Mouse (Mus musculus) hindbrain, embryonic 13.5 days (tissue): ENCODE measurements at regions not wholly inside any gene's neighbourhood (a gene's known extent, or its start where the extent isn't known, plus 50 kb on each side); places are given as distances from the start of the nearest gene placed in this dataset.

ENCODE experiments used
- ATAC-seq: fragments of 200-750 bp; cut with Nextera tagmentation; 2 replicates; pipeline ENCODE4 v1.8.0; 2017; ENCODE audit warnings: moderate TSS enrichment; ENCODE audit not compliant: low FRiP score
- H3K27ac ChIP-seq: fragments of 300-500 bp; sonication (generic); 2 replicates; pipeline ENCODE4 v1.5.1; 2015; ENCODE audit warnings: inconsistent platforms, mild to moderate bottlenecking, moderate library complexity
- H3K27me3 ChIP-seq: fragments of 300-500 bp; sonication (generic); 2 replicates; pipeline ENCODE4 v1.6.1; 2015; ENCODE audit warnings: mild to moderate bottlenecking, inconsistent platforms
- H3K36me3 ChIP-seq: fragments of 300-500 bp; sonication (generic); 2 replicates; pipeline ENCODE4 v1.6.1; 2015; ENCODE audit warnings: mild to moderate bottlenecking, inconsistent platforms
- H3K4me1 ChIP-seq: fragments of 300-500 bp; sonication (generic); replicated peaks from 2 replicates; pipeline ENCODE4 v1.6.1; 2015; ENCODE audit warnings: inconsistent platforms
- H3K4me2 ChIP-seq: fragments of 300-500 bp; sonication (generic); 2 replicates; pipeline ENCODE4 v1.6.1; 2015; ENCODE audit warnings: inconsistent platforms, mild to moderate bottlenecking, moderate library complexity
- H3K4me3 ChIP-seq: fragments of 300-500 bp; sonication (generic); 2 replicates; pipeline ENCODE4 v1.5.1; 2015; ENCODE audit warnings: mild to moderate bottlenecking, inconsistent platforms
- H3K9ac ChIP-seq: fragments of 300-500 bp; sonication (generic); 2 replicates; pipeline ENCODE4 v1.6.1; 2015; ENCODE audit warnings: mild to moderate bottlenecking, inconsistent platforms
- H3K9me3 ChIP-seq: fragments of 300-500 bp; sonication (generic); 2 replicates; pipeline ENCODE4 v1.6.1; 2016; ENCODE audit warnings: inconsistent platforms
- WGBS: fragments of 180-500 bp; shearing (Covaris S2); methylation state at CpG from one replicate; pipeline ENCODE4 v1.1.7; 2015; 5-methylcytosine and 5-hydroxymethylcytosine counted together

DNA sequence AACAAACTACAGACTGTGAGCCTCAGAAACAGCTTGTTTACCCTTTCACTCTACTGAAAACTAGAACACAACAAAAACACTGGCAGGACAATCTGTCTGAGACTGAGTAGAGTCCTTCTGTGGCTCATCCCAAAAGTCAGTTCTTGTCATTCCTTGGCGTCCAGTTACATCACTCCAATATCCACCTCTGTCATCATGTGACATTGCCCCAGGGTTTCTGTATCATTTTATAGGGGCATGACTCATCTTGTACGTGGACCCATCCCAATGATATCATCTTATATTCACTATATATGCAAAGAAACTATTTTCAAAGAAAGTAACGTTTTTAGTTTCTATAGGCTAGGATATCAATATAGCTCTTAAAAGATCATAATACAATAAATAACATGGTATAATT, 152.3 kb downstream of the Dkk2 start:
- no peak for ATAC-seq
- H3K27me3 ChIP-seq, result no peaks in the 10 kb centered on the region
- no peak overlapping the region for H3K4me2 ChIP-seq
- no peak overlapping the region for H3K4me3 ChIP-seq
- WGBS, result 80% methylated on average over 3 of the region's 3 CpGs
- no peaks in the 10 kb centered on the region for H3K4me1 ChIP-seq
- no peaks in the 10 kb centered on the region for H3K9me3 ChIP-seq
- H3K9ac ChIP-seq, result no peak overlapping the region
- H3K36me3 ChIP-seq, result no peaks in the 10 kb centered on the region
- no peak overlapping the region for H3K27ac ChIP-seq

DNA sequence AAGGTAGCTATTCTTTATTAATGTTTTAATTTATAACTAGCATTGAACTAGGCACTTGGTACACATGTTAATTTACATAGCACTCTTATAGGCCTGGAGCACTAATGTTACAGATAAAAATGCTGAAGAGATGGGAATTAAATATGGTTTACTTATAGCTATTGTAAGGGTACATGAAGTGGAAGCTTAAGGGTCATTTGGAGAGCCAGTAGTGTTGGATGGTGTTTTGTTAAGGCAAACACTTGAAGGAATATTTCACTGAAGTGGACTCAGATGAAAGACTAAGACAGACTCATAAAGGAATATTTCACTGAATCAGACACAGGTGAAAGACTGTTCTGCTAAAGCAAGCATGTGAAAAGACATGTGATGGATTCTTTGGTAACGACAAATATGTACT, 172.7 kb downstream of the Dkk2 start:
- Histone ChIP-seq H3K4me2 (no peak overlapping the region), H3K27me3 (no peaks in the 10 kb centered on the region), H3K9me3 (no peaks in the 10 kb centered on the region), H3K4me1 (no peaks in the 10 kb centered on the region), H3K9ac (no peak overlapping the region), H3K36me3 (no peaks in the 10 kb centered on the region), H3K4me3 (no peak overlapping the region), H3K27ac (no peak overlapping the region)
- WGBS, result 88% methylated on average over 1 of the region's 1 CpGs
- no peak for ATAC-seq

DNA sequence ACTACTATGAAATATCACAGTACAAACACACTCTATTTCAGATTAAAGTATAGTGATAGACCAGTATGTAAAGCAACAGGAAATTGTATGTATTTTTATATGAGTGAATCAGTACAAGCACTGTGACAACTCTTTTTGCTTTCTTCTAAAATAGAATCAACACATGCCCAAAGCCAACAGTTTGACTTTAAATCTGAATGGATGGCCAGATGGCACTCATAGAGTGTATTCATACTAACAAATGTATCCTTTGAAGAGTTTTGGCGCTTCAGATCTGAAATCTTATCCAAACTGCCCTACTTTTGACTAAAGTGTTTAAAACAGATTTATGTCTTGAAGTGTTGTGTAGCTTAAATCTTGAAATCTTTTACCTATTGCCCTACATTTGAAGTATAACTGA, 184.5 kb downstream of the Dkk2 start:
- 88% methylated on average over 1 of the region's 1 CpGs for WGBS

DNA sequence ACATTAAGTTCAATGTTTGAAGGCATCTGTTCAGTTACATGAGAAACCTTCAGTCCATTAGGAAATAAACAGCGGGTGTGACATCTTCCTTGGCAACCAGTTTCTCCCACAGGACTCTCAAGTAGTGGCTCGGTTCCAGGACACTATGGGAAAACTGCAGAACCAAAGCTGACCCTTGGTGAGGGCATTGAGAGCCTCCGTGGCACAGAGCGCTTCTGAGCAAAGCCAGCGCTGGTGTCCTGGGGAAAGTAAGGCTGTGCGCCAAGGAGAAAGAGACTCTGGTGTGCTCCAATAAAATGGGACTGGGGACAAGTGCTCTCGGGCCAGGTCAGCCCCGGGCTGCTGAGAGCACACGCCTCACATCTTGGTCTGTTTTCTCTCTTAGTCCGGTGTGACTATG, 189.7 kb downstream of the Dkk2 start:
- Histone ChIP-seq H3K4me2 (no peak overlapping the region), H3K27me3 (no peaks in the 10 kb centered on the region), H3K4me1 (no peaks in the 10 kb centered on the region), H3K9me3 (no peaks in the 10 kb centered on the region), H3K4me3 (no peak overlapping the region), H3K9ac (no peak overlapping the region), H3K36me3 (no peaks in the 10 kb centered on the region), H3K27ac (no peak overlapping the region)
- no peak for ATAC-seq
- WGBS, result 80% methylated on average over 10 of the region's 10 CpGs

More for the DNA sequence above, 184.5 kb downstream of the Dkk2 start:
- no peak overlapping the region for H3K4me3 ChIP-seq
- no peaks in the 10 kb centered on the region for H3K4me1 ChIP-seq
- ATAC-seq, result no peak
- no peak overlapping the region for H3K4me2 ChIP-seq
- no peaks in the 10 kb centered on the region for H3K27me3 ChIP-seq
- H3K9ac ChIP-seq, result no peak overlapping the region
- no peak overlapping the region for H3K27ac ChIP-seq
- no peaks in the 10 kb centered on the region for H3K9me3 ChIP-seq
- H3K36me3 ChIP-seq, result no peaks in the 10 kb centered on the region

GRCm38 (mm10) chr3:132277771-132278170, 192.7 kb downstream of the Dkk2 start:
- H3K27ac ChIP-seq, result no peak overlapping the region
- H3K4me2 ChIP-seq, result no peak overlapping the region
- ATAC-seq, result no peak
- 86% methylated on average over 1 of the region's 1 CpGs for WGBS
- no peaks in the 10 kb centered on the region for H3K36me3 ChIP-seq
- no peak overlapping the region for H3K9ac ChIP-seq
- no peaks in the 10 kb centered on the region for H3K9me3 ChIP-seq
- no peaks in the 10 kb centered on the region for H3K4me1 ChIP-seq
- no peaks in the 10 kb centered on the region for H3K27me3 ChIP-seq
- H3K4me3 ChIP-seq, result no peak overlapping the region

DNA sequence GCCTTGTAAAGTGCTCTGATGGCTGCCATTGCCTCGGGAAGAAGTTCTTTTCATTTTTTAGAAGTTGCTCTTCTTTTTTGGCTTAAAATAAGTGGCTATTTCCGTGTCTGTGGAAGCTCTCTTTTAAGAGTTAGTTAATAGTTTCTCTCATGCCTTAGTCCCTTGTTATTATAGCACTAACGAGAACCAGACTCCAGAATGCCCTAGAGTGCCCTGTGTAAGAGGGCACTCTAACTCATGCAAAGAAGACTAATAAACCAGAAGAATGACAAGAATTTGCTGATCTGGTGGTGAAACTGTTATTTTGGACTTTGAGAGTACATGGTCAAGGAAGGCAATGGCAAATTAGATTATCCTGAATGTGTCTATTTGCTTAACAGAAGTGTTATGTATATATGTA, 202.6 kb downstream of the Dkk2 start:
- Histone ChIP-seq H3K4me3 (no peak overlapping the region), H3K4me2 (no peak overlapping the region), H3K27ac (no peak overlapping the region), H3K27me3 (no peaks in the 10 kb centered on the region), H3K4me1 (no peaks in the 10 kb centered on the region), H3K9me3 (no peaks in the 10 kb centered on the region), H3K36me3 (no peaks in the 10 kb centered on the region), H3K9ac (no peak overlapping the region)
- WGBS, result 79% methylated on average over 3 of the region's 3 CpGs
- no peak for ATAC-seq

GRCm38 (mm10) chr3:132326961-132327360, 241.9 kb downstream of the Dkk2 start:
- H3K27ac ChIP-seq, result no peak overlapping the region
- no peaks in the 10 kb centered on the region for H3K27me3 ChIP-seq
- ATAC-seq, result no peak
- H3K4me3 ChIP-seq, result no peak overlapping the region
- H3K36me3 ChIP-seq, result no peaks in the 10 kb centered on the region
- H3K9ac ChIP-seq, result no peak overlapping the region
- no peaks in the 10 kb centered on the region for H3K4me1 ChIP-seq
- no peaks in the 10 kb centered on the region for H3K9me3 ChIP-seq
- no peak overlapping the region for H3K4me2 ChIP-seq
- 86% methylated on average over 4 of the region's 4 CpGs for WGBS

GRCm38 (mm10) chr3:132343625-132344024, 258.5 kb downstream of the Dkk2 start:
- Histone ChIP-seq H3K27ac (no peak overlapping the region), H3K4me3 (no peak overlapping the region), H3K9ac (no peak overlapping the region), H3K9me3 (no peaks in the 10 kb centered on the region), H3K27me3 (no peaks in the 10 kb centered on the region), H3K36me3 (no peaks in the 10 kb centered on the region), H3K4me1 (no peaks in the 10 kb centered on the region), H3K4me2 (no peak overlapping the region)
- no peak for ATAC-seq
- WGBS, result 61% methylated on average over 3 of the region's 3 CpGs

DNA sequence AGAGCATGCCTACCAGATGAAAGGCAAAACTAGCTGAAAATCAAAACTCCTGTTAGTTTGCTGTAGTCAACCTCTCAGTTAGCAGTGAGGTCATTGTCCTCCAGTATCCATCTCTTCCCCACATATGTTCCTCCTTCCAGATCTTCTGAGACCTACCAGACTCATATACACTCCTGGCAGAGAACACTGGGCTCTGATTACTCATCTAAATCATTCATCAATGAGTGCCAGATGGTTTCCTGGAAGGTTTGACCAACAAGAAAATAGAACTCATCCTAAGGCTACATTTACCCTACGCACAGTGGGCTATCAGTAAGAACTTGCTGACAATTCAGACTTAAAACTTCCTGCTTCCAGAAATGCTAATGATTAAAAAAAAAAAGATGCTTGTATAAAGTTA, 260.8 kb downstream of the Dkk2 start:
- no peak overlapping the region for H3K27ac ChIP-seq
- H3K4me1 ChIP-seq, result no peaks in the 10 kb centered on the region
- no peak overlapping the region for H3K4me3 ChIP-seq
- H3K27me3 ChIP-seq, result no peaks in the 10 kb centered on the region
- H3K9me3 ChIP-seq, result no peaks in the 10 kb centered on the region
- no peak overlapping the region for H3K9ac ChIP-seq
- no peak for ATAC-seq
- WGBS, result 85% methylated on average over 1 of the region's 1 CpGs
- H3K36me3 ChIP-seq, result no peaks in the 10 kb centered on the region
- no peak overlapping the region for H3K4me2 ChIP-seq

- Histone ChIP-seq H3K36me3 (no peaks in the 10 kb centered on the region), H3K4me1 (no peaks in the 10 kb centered on the region), H3K4me2 (no peak overlapping the region), H3K4me3 (no peak overlapping the region), H3K9me3 (no peaks in the 10 kb centered on the region), H3K27me3 (no peaks in the 10 kb centered on the region), H3K27ac (no peak overlapping the region), H3K9ac (no peak overlapping the region)
- 76% methylated on average over 1 of the region's 1 CpGs for WGBS
- no peak for ATAC-seq
Measured at GRCm38 (mm10) chr3:132349602-132350001, 264.5 kb downstream of the Dkk2 start.

GRCm38 (mm10) chr3:132353204-132353603, 268.1 kb downstream of the Dkk2 start:
- Histone ChIP-seq H3K36me3 (no peaks in the 10 kb centered on the region), H3K4me3 (no peak overlapping the region), H3K4me1 (no peaks in the 10 kb centered on the region), H3K27ac (no peak overlapping the region), H3K27me3 (no peaks in the 10 kb centered on the region), H3K9me3 (no peaks in the 10 kb centered on the region), H3K4me2 (no peak overlapping the region), H3K9ac (no peak overlapping the region)
- no peak for ATAC-seq
- WGBS, result 83% methylated on average over 2 of the region's 2 CpGs

- Histone ChIP-seq H3K9ac (no peak overlapping the region), H3K9me3 (no peaks in the 10 kb centered on the region), H3K4me3 (no peak overlapping the region), H3K27ac (no peak overlapping the region), H3K4me1 (no peaks in the 10 kb centered on the region), H3K27me3 (no peaks in the 10 kb centered on the region), H3K36me3 (no peaks in the 10 kb centered on the region), H3K4me2 (no peak overlapping the region)
- ATAC-seq, result no peak
- WGBS, result 90% methylated on average over 3 of the region's 3 CpGs
Measured at GRCm38 (mm10) chr3:132359596-132359995, 270.0 kb upstream of the Gimd1 start.

- Histone ChIP-seq H3K9ac (no peak overlapping the region), H3K4me1 (no peaks in the 10 kb centered on the region), H3K4me3 (no peak overlapping the region), H3K4me2 (no peak overlapping the region), H3K27ac (no peak overlapping the region), H3K9me3 (no peaks in the 10 kb centered on the region), H3K27me3 (no peaks in the 10 kb centered on the region), H3K36me3 (no peaks in the 10 kb centered on the region)
- 83% methylated on average over 4 of the region's 4 CpGs for WGBS
- no peak for ATAC-seq
Measured at GRCm38 (mm10) chr3:132375579-132375978, 254.0 kb upstream of the Gimd1 start.

DNA sequence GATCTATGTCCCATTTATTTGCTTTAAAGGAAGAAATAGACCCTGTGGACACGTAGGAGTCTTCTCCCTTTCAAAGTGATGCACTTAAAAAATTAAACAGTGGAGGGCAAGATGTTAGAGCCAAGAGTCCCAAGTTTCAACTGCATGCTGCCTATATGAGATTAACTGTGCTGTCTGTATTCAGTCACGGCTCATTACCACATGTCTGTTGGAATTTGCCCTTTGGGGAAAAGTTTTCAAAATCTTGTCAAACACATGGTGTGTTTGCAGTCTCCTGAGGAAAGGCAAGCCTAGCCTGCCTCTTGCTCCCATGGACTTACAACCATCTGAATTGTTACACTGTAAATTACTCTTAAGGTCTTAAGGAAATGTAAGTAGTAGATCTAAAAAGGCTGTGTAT, 211.9 kb upstream of the Gimd1 start:
- Histone ChIP-seq H3K4me3 (no peak overlapping the region), H3K4me1 (no peaks in the 10 kb centered on the region), H3K36me3 (no peaks in the 10 kb centered on the region), H3K27ac (no peak overlapping the region), H3K9me3 (no peaks in the 10 kb centered on the region), H3K27me3 (no peaks in the 10 kb centered on the region), H3K9ac (no peak overlapping the region), H3K4me2 (no peak overlapping the region)
- no peak for ATAC-seq
- WGBS, result 73% methylated on average over 2 of the region's 2 CpGs
